Comparison of ENCODE assay signal across 9 mouse cellular contexts in genomic region chrX:10577356-10577755, GRCm38 (mm10).
DNase-seq lines count a peak whose midpoint lies in the region; ATAC-seq and TF ChIP-seq lines count a peak whose summit lies in the region.
"Had no signal": no experiment of that assay in that cellular context is flagged by ENCODE, and none has a peak within 500 bp of the region (broad histone marks: within the 10 kb centered on the region; RNA-seq: fewer than 3 reads in every experiment).

No protein-coding gene starts in this region.

- TF ChIP-seq CTCF in gastrocnemius, adult 2 months (IDR thresholded peaks at IDR 0.05) = peak; percentile 70
- TF ChIP-seq CTCF in lung, adult 2 months (IDR thresholded peaks at IDR 0.05; ENCODE audit: insufficient read depth, low read length) = peak; percentile 37

- intact Hi-C loops in gastrocnemius, adult 2 months (cut with DNase I) = no loop called here

- H3K4me3 ChIP-seq in gastrocnemius, adult 2 months = no peak overlapping the region
- no peak overlapping the region for H3K4me3 ChIP-seq in lung, adult 2 months (replicated peaks; ENCODE audit: extremely low read depth, low read depth, low read length)
- H3K4me3 ChIP-seq in midbrain, embryonic 16.5 days (ENCODE audit: low read depth, low read length) = no peak overlapping the region
- H3K4me3 ChIP-seq: neural tube, embryonic 13.5 days had no signal

- H3K4me2 ChIP-seq in midbrain, embryonic 16.5 days (ENCODE audit: low read length) = no peak overlapping the region
- H3K4me2 ChIP-seq: neural tube, embryonic 13.5 days had no signal

- H3K27me3 ChIP-seq in midbrain, embryonic 16.5 days (ENCODE audit: control insufficient read depth, insufficient read depth, low read depth, low read length) = no peaks in the 10 kb centered on the region
- H3K27me3 ChIP-seq: neural tube, embryonic 13.5 days had no signal

- H3K36me3 ChIP-seq in midbrain, embryonic 16.5 days (ENCODE audit: control insufficient read depth, insufficient read depth, low read length) = no peaks in the 10 kb centered on the region
- H3K36me3 ChIP-seq: neural tube, embryonic 13.5 days had no signal

- no peaks in the 10 kb centered on the region; the same call in 1 of the 2 replicates for H3K4me1 ChIP-seq in lung, adult 2 months (ENCODE audit: control insufficient read depth, insufficient read depth, low read length)
- peaks cover 2% of the 10 kb centered on the region for H3K4me1 ChIP-seq in midbrain, embryonic 16.5 days (ENCODE audit: control insufficient read depth, insufficient read depth, low read length)

- H3K9me3 ChIP-seq in midbrain, embryonic 16.5 days (replicated peaks; ENCODE audit: control insufficient read depth, low read length, poor library complexity, severe bottlenecking) = no peaks in the 10 kb centered on the region
- H3K9me3 ChIP-seq: neural tube, embryonic 13.5 days had no signal

- no peak overlapping the region for H3K9ac ChIP-seq in midbrain, embryonic 16.5 days (ENCODE audit: low read depth, low read length)
- H3K9ac ChIP-seq: neural tube, embryonic 13.5 days had no signal

- H3K27ac ChIP-seq in gastrocnemius, adult 2 months = no peak overlapping the region
- H3K27ac ChIP-seq in midbrain, embryonic 16.5 days (ENCODE audit: low read length) = no peak overlapping the region
- H3K27ac ChIP-seq: neural tube, embryonic 13.5 days had no signal

- TF ChIP-seq POLR2A in lung, adult 2 months (IDR thresholded peaks at IDR 0.05; ENCODE audit: borderline replicate concordance, extremely low read depth, low read depth, low read length) = no peak

- 26% methylated on average over 1 of the region's 1 CpGs for WGBS in lung, adult 2 months
- WGBS in midbrain, embryonic 16.5 days = 6% methylated on average over 1 of the region's 1 CpGs

- 0 out of 2 replicates have a peak, but pooled peaks have one; percentile 56 for ATAC-seq in midbrain, embryonic 16.5 days

- no peak for DNase-seq in gastrocnemius, adult 2 months
- no peak for DNase-seq in gastrocnemius, postnatal 25 days
- DNase-seq in lung, adult 2 months = no peak
- no peak for DNase-seq in lung, adult 18-20 months
- peak; percentile 4 for DNase-seq in c-Kit-positive CD71-positive TER-119-negative erythroid progenitor cells, embryonic 14.5 days (ENCODE audit: low read depth)
- DNase-seq in adrenal gland, adult 8-10 months = no peak
- no peak for DNase-seq in right cerebral cortex, postnatal 25 days
